Mouse (Mus musculus): ENCODE data around the gene Cth.
"Not testable (repeated sequence)": the region's sequence is repeated elsewhere in the genome, so short reads cannot be mapped to it uniquely, and the experiment has no call there.

The Cth gene

GRCm38 (mm10) chr3:157924692-157925328 is at the start of gene Cth:
Gene Cth (minus strand): TSS chr3:157925077.
- peak; percentile 88 for DNase-seq (ENCODE audit: low spot score)

DNA sequence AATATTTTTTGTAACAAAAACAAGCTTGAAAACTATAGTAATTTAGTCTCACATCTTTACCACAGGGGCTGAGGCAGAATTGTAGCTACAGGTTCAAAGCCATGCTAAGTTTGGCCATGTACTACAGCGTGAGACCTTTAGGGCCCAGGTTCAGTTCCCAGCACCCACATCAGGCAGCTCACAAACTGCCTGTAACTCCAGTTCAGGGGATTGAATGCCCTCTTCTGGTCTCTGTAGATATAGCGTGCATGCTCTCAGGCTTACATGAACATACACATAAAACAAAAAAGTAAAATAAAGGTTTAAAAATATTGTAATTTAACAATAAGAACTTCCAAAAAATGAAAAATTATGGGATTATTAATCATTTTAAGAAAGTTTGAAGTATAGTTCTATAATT is 48.4 kb upstream of the Cth start:
- DNase-seq (ENCODE audit: low spot score): no peak

GRCm38 (mm10) chr3:157971151-157971550 is 46.3 kb upstream of the Cth start:
- no peak for DNase-seq (ENCODE audit: low spot score)

DNA sequence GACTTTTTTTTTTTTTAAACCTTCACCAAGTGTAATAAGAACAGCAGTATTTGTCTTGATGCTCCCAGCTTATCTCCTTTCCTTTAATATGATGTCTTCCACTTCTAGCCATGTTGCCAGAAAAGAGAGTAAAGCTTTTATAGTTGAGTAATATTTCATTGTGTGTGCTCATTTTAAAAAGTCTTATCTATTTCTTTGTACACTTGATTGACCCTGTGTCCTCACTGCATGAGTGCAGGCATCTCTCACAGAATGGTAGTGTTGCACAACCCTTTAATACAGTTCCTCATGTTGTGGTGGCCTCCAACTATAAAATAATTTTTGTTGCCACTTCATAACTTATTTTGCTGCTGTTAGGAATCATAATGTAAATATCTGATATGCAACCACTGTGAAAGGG is 32.4 kb upstream of the Cth start:
- no peak for DNase-seq (ENCODE audit: low spot score)

GRCm38 (mm10) chr3:157956201-157956600 is 31.3 kb upstream of the Cth start:
- no peak for DNase-seq (ENCODE audit: low spot score)

DNA sequence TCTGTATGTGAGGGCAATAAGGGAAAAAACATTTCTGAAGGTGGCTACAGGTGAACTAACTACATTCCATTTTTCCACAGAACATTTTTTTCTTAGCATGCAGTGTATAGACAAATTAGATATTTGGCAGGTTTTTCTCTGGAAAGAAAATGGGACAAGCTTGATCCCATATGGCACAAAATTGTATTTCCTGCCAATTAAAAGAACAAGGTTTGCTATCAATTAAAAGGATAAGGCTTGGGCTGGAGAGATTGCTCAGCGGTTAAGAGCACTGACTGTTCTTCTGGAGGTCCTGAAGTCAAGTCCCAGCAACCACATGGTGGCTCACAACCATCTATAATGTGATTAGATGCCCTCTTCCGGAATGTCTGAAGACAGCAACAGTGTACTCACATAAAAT is 30.6 kb upstream of the Cth start:
- DNase-seq (ENCODE audit: low spot score): no peak

DNA sequence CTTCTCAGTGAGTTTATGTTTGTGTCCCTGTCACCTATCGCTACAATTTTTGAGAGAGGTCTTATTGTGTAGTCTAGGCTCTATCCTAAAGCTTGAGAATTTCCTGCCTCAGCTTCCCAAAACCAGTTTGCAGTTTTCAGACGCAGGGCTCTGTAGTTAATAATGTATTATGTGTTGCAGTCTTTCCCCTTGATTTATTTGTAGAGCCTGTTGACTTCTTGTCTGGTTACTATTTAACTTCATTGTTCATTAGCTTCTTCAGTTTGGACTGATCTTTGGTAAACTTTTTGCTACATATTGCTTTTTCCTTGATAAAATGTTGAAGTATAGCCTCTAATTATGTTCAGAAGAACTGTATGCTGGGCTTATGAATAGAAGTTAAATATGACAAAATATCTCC is 27.8 kb upstream of the Cth start:
- DNase-seq (ENCODE audit: low spot score): no peak

GRCm38 (mm10) chr3:157947383-157948280 is 22.8 kb upstream of the Cth start:
- peak; percentile 69 for DNase-seq (ENCODE audit: low spot score)

GRCm38 (mm10) chr3:157946843-157947358 is 22.0 kb upstream of the Cth start, which contains the start of gene Ankrd13c:
Gene Ankrd13c (plus strand): TSS chr3:157947239.
- peak; percentile 92 for DNase-seq (ENCODE audit: low spot score)

- no peak for DNase-seq (ENCODE audit: low spot score)
Measured at GRCm38 (mm10) chr3:157938585-157938984, 13.7 kb upstream of the Cth start.

DNA sequence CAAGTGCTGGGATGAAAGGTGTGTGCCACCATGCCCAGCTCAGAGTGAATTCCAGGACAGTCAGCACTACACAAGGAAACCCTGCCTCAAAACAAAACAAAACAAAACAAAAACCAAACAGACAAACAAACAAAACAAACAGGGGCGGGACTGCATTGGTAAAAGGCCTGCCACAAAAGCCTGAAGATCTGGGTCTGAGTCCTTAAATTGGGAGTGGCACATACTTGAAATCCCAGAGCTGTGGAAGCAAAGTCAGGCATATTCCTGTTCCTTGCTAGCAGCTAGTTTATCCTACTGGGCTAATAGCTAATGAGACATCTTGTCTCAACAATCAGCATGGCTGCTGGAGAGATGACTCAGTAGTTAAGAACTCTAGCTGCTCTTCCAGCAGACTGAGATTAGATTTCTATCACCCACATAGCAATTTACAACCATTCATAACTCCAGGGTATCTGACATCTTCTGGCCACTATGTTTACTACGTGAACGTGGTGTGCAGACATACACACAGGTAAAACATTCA is 9.5 kb upstream of the Cth start:
- DNase-seq (ENCODE audit: low spot score): no peak

DNA sequence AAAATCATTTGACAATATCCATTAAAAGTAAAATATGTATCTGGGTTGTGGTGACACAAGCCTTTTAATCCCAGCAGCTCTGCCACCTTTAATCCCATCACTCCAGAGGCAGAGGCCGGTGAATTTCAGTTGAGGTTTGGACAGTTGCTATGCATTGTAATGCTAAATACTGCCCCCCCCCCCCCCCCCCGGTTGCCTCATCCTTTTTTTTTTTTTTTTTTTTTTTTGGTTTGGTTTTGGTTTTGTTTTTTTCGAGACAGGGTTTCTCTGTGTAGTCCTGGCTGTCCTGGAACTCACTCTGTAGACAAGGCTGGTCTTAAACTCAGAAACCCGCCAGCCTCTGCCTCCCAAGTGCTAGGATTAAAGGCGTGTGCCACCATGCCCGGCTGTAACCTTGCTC is 8.3 kb upstream of the Cth start:
- DNase-seq (ENCODE audit: low spot score): not testable (repeated sequence)

GRCm38 (mm10) chr3:157932074-157932473 is 7.2 kb upstream of the Cth start:
- no peak for DNase-seq (ENCODE audit: low spot score)

DNA sequence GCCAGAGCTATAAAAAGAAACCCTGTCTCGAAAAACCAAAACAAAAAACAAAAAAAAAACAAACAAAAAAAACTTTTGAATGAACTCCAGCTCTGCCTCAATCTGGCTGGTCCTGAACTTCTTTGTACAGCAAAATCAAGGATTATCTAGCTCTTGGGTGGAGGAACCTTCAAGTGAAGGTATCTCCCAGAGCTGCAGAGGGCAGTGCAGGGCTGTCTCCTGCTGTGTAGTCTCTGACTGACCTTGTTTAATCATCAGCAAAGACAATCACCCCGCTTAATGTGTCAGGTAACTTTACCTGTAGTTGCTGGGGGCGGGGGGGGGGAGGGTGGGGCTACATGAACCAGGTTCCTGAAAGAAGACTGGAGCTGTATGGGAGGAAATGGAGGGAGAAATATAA is 6.7 kb upstream of the Cth start:
- DNase-seq (ENCODE audit: low spot score): no peak

DNA sequence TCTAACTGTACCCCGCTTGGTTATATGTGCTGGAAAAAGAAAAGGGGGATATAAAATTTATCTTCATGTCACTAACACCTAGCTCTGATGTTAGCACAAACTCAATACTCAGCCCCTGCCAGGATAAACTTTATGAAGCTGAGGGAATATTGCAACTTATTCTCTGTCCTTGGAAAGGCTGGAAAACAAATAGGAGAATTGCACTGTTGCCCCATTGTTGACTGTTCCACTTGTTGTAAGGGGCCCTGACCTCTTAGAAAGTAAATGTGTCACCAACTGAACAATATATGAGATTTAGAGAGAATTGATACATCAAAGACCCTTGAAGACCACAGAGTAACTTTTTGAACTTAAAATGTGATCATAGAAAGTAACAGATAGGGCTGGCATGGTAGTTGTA is 4.5 kb upstream of the Cth start:
- no peak for DNase-seq (ENCODE audit: low spot score)

DNA sequence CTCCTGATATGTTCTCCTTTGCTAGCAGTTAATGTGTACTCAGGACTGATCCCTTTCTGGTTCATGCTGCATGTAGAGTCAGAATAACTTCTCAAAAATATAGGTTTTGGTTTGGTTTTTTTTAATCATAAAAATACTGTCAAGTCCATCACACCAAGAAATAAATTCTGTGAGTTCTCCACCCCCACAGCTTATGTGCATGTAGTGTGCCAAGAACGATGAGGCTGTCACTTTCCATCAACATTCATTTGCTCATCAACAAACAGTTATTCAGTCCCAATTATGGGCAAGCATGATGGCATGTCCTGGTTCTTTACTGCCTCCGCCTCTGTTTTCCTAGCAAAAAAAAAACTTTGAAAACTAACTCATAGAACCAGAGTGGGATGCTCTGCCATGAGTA is 3.9 kb upstream of the Cth start:
- no peak for DNase-seq (ENCODE audit: low spot score)

DNA sequence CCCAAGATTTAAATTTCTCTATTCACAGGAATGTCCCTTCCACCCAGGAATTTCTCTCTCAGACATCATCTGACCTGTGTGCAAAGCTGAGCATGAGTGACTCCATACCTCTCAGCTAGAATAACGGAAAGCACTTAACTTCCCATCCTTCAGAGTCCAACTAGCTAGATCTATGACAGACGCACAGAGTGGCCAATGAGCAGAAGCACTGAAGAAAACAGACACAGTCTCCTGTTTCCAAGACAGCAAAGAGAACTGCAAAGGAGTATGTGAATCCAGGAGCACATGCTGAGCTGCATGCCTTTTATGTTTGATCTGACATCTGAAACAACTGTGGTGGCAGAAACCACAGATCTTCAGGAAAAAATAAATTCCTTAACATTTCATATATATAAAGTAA is 1.9 kb upstream of the Cth start:
- no peak for DNase-seq (ENCODE audit: low spot score)

DNA sequence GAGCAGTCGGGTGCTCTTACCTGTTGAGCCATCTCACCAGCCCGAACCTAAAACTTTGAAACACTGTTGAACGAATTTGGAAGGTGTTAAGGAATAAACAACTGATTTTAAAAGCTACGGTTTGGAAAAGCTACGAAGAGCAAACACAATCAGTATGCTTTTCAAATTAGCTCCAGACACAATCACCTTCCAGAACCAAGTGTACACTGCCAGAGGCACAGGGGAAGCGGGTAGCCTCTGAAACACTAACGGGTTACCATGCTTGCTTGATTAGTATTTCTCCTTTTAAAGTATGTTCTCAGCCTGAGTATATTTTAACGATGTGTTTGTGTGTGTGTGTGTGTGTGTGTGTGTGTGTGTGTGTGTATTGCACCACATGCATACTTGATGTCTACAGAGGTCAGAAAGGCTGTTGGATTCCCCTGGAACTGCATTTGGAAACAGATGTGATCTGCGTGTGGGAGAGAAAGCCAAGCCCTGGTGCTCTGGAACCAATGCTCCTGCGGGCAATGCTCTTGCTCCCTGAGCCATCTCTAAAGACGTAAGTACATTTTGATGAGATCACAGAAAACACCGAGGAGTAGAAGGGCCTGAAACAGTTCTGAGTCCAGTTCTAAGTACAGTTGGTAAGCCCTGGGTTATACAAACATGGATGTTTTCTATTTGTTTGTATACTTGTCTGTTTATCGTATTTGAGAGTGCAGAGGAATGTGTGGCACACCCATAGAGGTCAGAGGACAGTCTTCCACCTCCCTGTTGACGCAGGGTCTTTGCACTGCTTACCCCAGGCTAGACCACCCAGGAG is 1.0 kb upstream of the Cth start:
- DNase-seq (ENCODE audit: low spot score): no peak

GRCm38 (mm10) chr3:157923268-157923835 is 1.5 kb downstream of the Cth start:
- no peak for DNase-seq (ENCODE audit: low spot score)

GRCm38 (mm10) chr3:157921376-157921775 is 3.5 kb downstream of the Cth start:
- no peak for DNase-seq (ENCODE audit: low spot score)

DNA sequence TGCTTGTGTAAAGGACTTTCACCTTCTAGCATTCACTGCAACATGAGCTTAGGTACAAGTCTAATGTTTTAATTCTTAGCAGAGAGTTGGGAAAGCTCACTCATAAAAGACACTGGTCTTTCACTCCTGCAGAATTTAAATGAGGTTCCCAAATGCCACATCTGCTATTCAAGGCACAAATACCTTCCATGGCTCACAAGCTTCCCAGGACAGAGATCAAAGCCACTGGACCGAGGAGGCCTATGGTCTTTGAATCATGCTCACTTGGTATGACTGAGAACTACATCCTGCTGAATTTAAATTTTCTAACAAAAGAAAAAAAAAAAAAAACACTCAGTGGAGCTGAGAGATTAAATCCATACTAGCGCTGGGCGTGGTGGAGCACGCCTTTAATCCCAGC is 8.5 kb downstream of the Cth start:
- no peak for DNase-seq (ENCODE audit: low spot score)

DNA sequence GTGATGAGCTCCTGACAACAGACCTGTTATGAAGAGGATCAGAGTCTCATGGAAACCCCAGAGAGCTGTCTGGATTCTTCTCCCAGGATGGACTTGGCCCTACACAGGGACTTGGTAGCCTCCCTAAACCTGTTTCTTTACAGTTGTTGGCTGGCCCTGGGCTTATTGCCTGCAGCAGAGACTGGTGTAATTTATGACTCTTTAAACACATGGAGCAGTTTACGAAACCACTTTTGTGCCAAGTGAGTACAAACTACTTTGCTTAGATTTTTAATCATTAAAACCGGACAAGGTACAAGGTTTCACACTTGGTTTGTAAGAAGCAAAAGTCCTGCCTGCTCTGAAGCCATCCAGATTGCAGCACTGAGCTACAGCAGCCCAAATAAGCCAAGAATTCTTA is 12.7 kb downstream of the Cth start:
- no peak for DNase-seq (ENCODE audit: low spot score)

All from testis, postnatal 14 days (tissue).